Mouse (Mus musculus) testis, adult 2 months (tissue): ENCODE data around the gene Ccdc63. TPM values are rescaled to one million over a fixed set of nuclear protein-coding genes. Genes with fewer than 3 reads are reported as not detected.

Experiments used
- H3K27ac ChIP-seq: fragments of 200-500 bp; 2 replicates; pipeline ENCODE4 v1.5.1; 2012; ENCODE audit warnings: low read depth, low read length; ENCODE audit not compliant: control insufficient read depth, insufficient read depth
- H3K27me3 ChIP-seq: fragments of 200-500 bp; 2 replicates; pipeline ENCODE4 v1.6.1; 2012; ENCODE audit warnings: mild to moderate bottlenecking, low read length, moderate library complexity; ENCODE audit not compliant: control insufficient read depth, insufficient read depth
- H3K36me3 ChIP-seq: fragments of 200-500 bp; 2 replicates; pipeline ENCODE4 v1.6.1; 2012; ENCODE audit warnings: mild to moderate bottlenecking, low read length; ENCODE audit not compliant: control insufficient read depth, insufficient read depth
- H3K4me1 ChIP-seq: fragments of 200-500 bp; 2 replicates; pipeline ENCODE4 v1.6.1; 2012; ENCODE audit warnings: low read length; ENCODE audit not compliant: control insufficient read depth, insufficient read depth
- H3K4me3 ChIP-seq: fragments of 200-500 bp; 2 replicates; pipeline ENCODE4 v1.5.1; 2012; ENCODE audit warnings: low read depth, mild to moderate bottlenecking, low read length, moderate library complexity, mixed read lengths; ENCODE audit not compliant: control insufficient read depth
- CTCF ChIP-seq: fragments of 200-500 bp; IDR thresholded peaks from 2 replicates; pipeline ENCODE4 v1.5.1; 2012; ENCODE audit warnings: low read depth, mild to moderate bottlenecking, inconsistent platforms, low read length, moderate library complexity; ENCODE audit not compliant: control insufficient read depth, insufficient read depth, insufficient replicate concordance
- POLR2A ChIP-seq: fragments of 200-500 bp; IDR thresholded peaks from 2 replicates; pipeline ENCODE4 v1.6.1; 2012; ENCODE audit warnings: low read depth, mild to moderate bottlenecking, inconsistent platforms, low read length, moderate library complexity; ENCODE audit not compliant: control insufficient read depth
- polyA plus RNA-seq: library from polyadenylated mRNA; depleted of rRNA; stranded (reverse); fragments of >200 nt; gene quantifications from 2 replicates; pipeline ENCODE4 v1.2.3, GENCODE M21; 2012

Gene Ccdc63
- polyA plus RNA-seq, 1 experiment, result 288 TPM

GRCm38 (mm10) chr5:122080930-122081329 is 59.7 kb downstream of the Ccdc63 start:
- no peaks in the 10 kb centered on the region for H3K36me3 ChIP-seq
- H3K4me3 ChIP-seq, result no peak overlapping the region
- no peaks in the 10 kb centered on the region for H3K27me3 ChIP-seq
- H3K27ac ChIP-seq, result no peak overlapping the region
- TF ChIP-seq CTCF, result no peak
- no peak for TF ChIP-seq POLR2A
- H3K4me1 ChIP-seq, result no peaks in the 10 kb centered on the region

- H3K36me3 ChIP-seq, result no peaks in the 10 kb centered on the region
- TF ChIP-seq POLR2A, result no peak
- TF ChIP-seq CTCF, result peak; percentile 91
- H3K4me3 ChIP-seq, result no peak overlapping the region
- no peaks in the 10 kb centered on the region for H3K27me3 ChIP-seq
- no peak overlapping the region for H3K27ac ChIP-seq
- H3K4me1 ChIP-seq, result no peaks in the 10 kb centered on the region
Measured at GRCm38 (mm10) chr5:122079796-122080195, 60.8 kb downstream of the Ccdc63 start.

- Histone ChIP-seq H3K27me3 (no peaks in the 10 kb centered on the region), H3K4me1 (peaks cover 4% of the 10 kb centered on the region), H3K4me3 (no peak overlapping the region), H3K27ac (no peak overlapping the region), H3K36me3 (no peaks in the 10 kb centered on the region)
- TF ChIP-seq CTCF (no peak), POLR2A (no peak)
Measured at GRCm38 (mm10) chr5:122077244-122077643, 63.4 kb downstream of the Ccdc63 start.

- H3K27me3 ChIP-seq, result no peaks in the 10 kb centered on the region
- H3K36me3 ChIP-seq, result no peaks in the 10 kb centered on the region
- H3K4me3 ChIP-seq, result no peak overlapping the region
- H3K27ac ChIP-seq, result no peak overlapping the region
- peaks cover 16% of the 10 kb centered on the region for H3K4me1 ChIP-seq
- TF ChIP-seq POLR2A (no peak), CTCF (peak; percentile 72; the same call in 1 of the 2 replicates)
Measured at GRCm38 (mm10) chr5:122075736-122076135, 64.9 kb downstream of the Ccdc63 start.

GRCm38 (mm10) chr5:122071997-122072396 is 68.6 kb downstream of the Ccdc63 start:
- TF ChIP-seq POLR2A, result no peak
- no peak for TF ChIP-seq CTCF
- Histone ChIP-seq H3K4me3 (no peak overlapping the region), H3K4me1 (peaks cover 19% of the 10 kb centered on the region)

GRCm38 (mm10) chr5:122070963-122071800 is 69.4 kb downstream of the Ccdc63 start:
- H3K4me1 ChIP-seq, result peaks cover 19% of the 10 kb centered on the region
- no peak overlapping the region for H3K27ac ChIP-seq
- TF ChIP-seq CTCF, result no peak
- TF ChIP-seq POLR2A, result no peak
- H3K27me3 ChIP-seq, result no peaks in the 10 kb centered on the region
- H3K4me3 ChIP-seq, result no peak overlapping the region
- no peaks in the 10 kb centered on the region for H3K36me3 ChIP-seq

More at GRCm38 (mm10) chr5:122071997-122072396, 68.6 kb downstream of the Ccdc63 start:
- Histone ChIP-seq H3K27ac (no peak overlapping the region), H3K27me3 (no peaks in the 10 kb centered on the region), H3K36me3 (no peaks in the 10 kb centered on the region)

GRCm38 (mm10) chr5:122068563-122068962 is 72.1 kb downstream of the Ccdc63 start:
- no peaks in the 10 kb centered on the region for H3K27me3 ChIP-seq
- TF ChIP-seq CTCF (no peak), POLR2A (no peak)
- H3K4me3 ChIP-seq, result no peak overlapping the region
- H3K4me1 ChIP-seq, result peaks cover 21% of the 10 kb centered on the region
- H3K27ac ChIP-seq, result 0 out of 2 replicates have a peak overlapping the region, but pooled peaks have one; percentile 1
- no peaks in the 10 kb centered on the region for H3K36me3 ChIP-seq
